Mouse (Mus musculus): ENCODE results near the gene Mc1r. TPM values are rescaled to one million over a fixed set of nuclear protein-coding genes. Genes with fewer than 3 reads are reported as not detected.

Mc1r gene
- 0.02 and 0.10 TPM in 2 replicates for polyA plus RNA-seq (2012; rRNA removed)

GRCm38 (mm10) chr8:123406786-123407185, at the start of gene Mc1r:
Gene Mc1r, plus strand, starts transcription at chr8:123407107.

GRCm38 (mm10) chr8:123373403-123374238, 33.3 kb upstream of the Mc1r start, which contains the start of gene Tcf25:
Gene Tcf25, plus strand, starts transcription at chr8:123373753.

GRCm38 (mm10) chr8:123411246-123411645, 4.3 kb downstream of the Mc1r start, which contains the start of gene Tubb3:
Gene Tubb3, plus strand, starts transcription at chr8:123411424.

GRCm38 (mm10) chr8:123423441-123423840, 16.5 kb downstream of the Mc1r start, which contains the start of gene Def8:
Gene Def8, plus strand, starts transcription at chr8:123423527.

Other genes starting within 250 kb of the Mc1r start
- 2.1 and 11.6 TPM in 2 replicates for gene Sult5a1, start 248.8 kb upstream of the Mc1r start, polyA plus RNA-seq (2012; rRNA removed)
- 0.34 and 1.2 TPM in 2 replicates for gene Dpep1, start 220.9 kb upstream of the Mc1r start, polyA plus RNA-seq (2012; rRNA removed)
- gene Chmp1a, start 194.3 kb upstream of the Mc1r start, polyA plus RNA-seq (2012; rRNA removed), result 121 and 129 TPM in 2 replicates
- gene Spata33, start 194.3 kb upstream of the Mc1r start, polyA plus RNA-seq (2012; rRNA removed), result 6.6 and 7.0 TPM in 2 replicates
- 121 and 122 TPM in 2 replicates for gene Cdk10, start 182.3 kb upstream of the Mc1r start, polyA plus RNA-seq (2012; rRNA removed)
- gene Spata2l, start 170.9 kb upstream of the Mc1r start, polyA plus RNA-seq (2012; rRNA removed), result 3.0 and 3.2 TPM in 2 replicates
- 38.9 and 40.2 TPM in 2 replicates for gene Zfp276, start 152.9 kb upstream of the Mc1r start, polyA plus RNA-seq (2012; rRNA removed)
- gene Vps9d1, start 152.8 kb upstream of the Mc1r start, polyA plus RNA-seq (2012; rRNA removed), result 109 and 116 TPM in 2 replicates
- 27.6 and 35.1 TPM in 2 replicates for gene Fanca, start 88.5 kb upstream of the Mc1r start, polyA plus RNA-seq (2012; rRNA removed)
- gene Spire2, start 74.4 kb upstream of the Mc1r start, polyA plus RNA-seq (2012; rRNA removed), result 37.7 and 44.4 TPM in 2 replicates
- 267 and 295 TPM in 2 replicates for gene Tcf25, start 33.4 kb upstream of the Mc1r start, polyA plus RNA-seq (2012; rRNA removed)
- 2,181 and 2,513 TPM in 2 replicates for gene Tubb3, start 4.3 kb downstream of the Mc1r start, polyA plus RNA-seq (2012; rRNA removed)
- 44.5 and 45.5 TPM in 2 replicates for gene Def8, start 16.4 kb downstream of the Mc1r start, polyA plus RNA-seq (2012; rRNA removed)
- 30.8 and 32.1 TPM in 2 replicates for gene Afg3l1, start 70.8 kb downstream of the Mc1r start, polyA plus RNA-seq (2012; rRNA removed)
- 60.2 and 68.5 TPM in 2 replicates for gene Dbndd1, start 108.4 kb downstream of the Mc1r start, polyA plus RNA-seq (2012; rRNA removed)
- 50.1 and 54.0 TPM in 2 replicates for gene Gas8, start 111.7 kb downstream of the Mc1r start, polyA plus RNA-seq (2012; rRNA removed)
- 20.4 and 23.8 TPM in 2 replicates for gene Rhou, start 246.8 kb downstream of the Mc1r start, polyA plus RNA-seq (2012; rRNA removed)

Measured in central nervous system, embryonic 14 days (tissue).